Mouse (Mus musculus) embryonic facial prominence, embryonic 15.5 days (tissue): Measurements from ENCODE around the gene Wars. TPM values are rescaled to one million over a fixed set of nuclear protein-coding genes. Genes with fewer than 3 reads are reported as not detected.

ENCODE experiments used
- ATAC-seq: fragments of 200-750 bp; cut with Nextera tagmentation; 2 replicates; pipeline ENCODE4 v1.8.0; 2017; ENCODE audit warnings: low read depth, moderate TSS enrichment; ENCODE audit not compliant: insufficient number of reproducible peaks, low FRiP score, low TSS enrichment
- H3K27ac ChIP-seq: fragments of 300-500 bp; sonication (generic); replicated peaks from 2 replicates; pipeline ENCODE4 v1.5.1; 2015; ENCODE audit warnings: mild to moderate bottlenecking, inconsistent platforms
- H3K27me3 ChIP-seq: fragments of 300-500 bp; sonication (generic); 2 replicates; pipeline ENCODE4 v1.6.1; 2015; ENCODE audit warnings: inconsistent platforms
- H3K36me3 ChIP-seq: fragments of 300-500 bp; sonication (generic); 2 replicates; pipeline ENCODE4 v1.6.1; 2015; ENCODE audit warnings: mild to moderate bottlenecking, inconsistent platforms
- H3K4me1 ChIP-seq: fragments of 300-500 bp; sonication (generic); 2 replicates; pipeline ENCODE4 v1.6.1; 2015; ENCODE audit warnings: inconsistent platforms
- H3K4me2 ChIP-seq: fragments of 300-500 bp; sonication (generic); replicated peaks from 2 replicates; pipeline ENCODE4 v1.6.1; 2015; ENCODE audit warnings: mild to moderate bottlenecking, inconsistent platforms
- H3K4me3 ChIP-seq: fragments of 300-500 bp; sonication (generic); replicated peaks from 2 replicates; pipeline ENCODE4 v1.5.1; 2015; ENCODE audit warnings: mild to moderate bottlenecking, inconsistent platforms
- H3K9ac ChIP-seq: fragments of 300-500 bp; sonication (generic); 2 replicates; pipeline ENCODE4 v1.6.1; 2015; ENCODE audit warnings: inconsistent platforms
- H3K9me3 ChIP-seq: fragments of 300-500 bp; sonication (generic); replicated peaks from 2 replicates; pipeline ENCODE4 v1.6.1; 2016; ENCODE audit warnings: inconsistent platforms
- WGBS: fragments of 180-500 bp; shearing (Covaris S2); methylation state at CpG from one replicate; pipeline ENCODE4 v1.1.7; 2015; 5-methylcytosine and 5-hydroxymethylcytosine counted together
- polyA plus RNA-seq: library from polyadenylated mRNA; unstranded; fragments of >200 nt; fragmentation: Nextera tagmentation; extraction: Ambion mirVana; gene quantifications from 2 replicates; pipeline ENCODE4 v1.2.1, GENCODE M21; 2015

Wars gene
- polyA plus RNA-seq, 1 experiment from 2014 or later = 65.8 TPM

DNA sequence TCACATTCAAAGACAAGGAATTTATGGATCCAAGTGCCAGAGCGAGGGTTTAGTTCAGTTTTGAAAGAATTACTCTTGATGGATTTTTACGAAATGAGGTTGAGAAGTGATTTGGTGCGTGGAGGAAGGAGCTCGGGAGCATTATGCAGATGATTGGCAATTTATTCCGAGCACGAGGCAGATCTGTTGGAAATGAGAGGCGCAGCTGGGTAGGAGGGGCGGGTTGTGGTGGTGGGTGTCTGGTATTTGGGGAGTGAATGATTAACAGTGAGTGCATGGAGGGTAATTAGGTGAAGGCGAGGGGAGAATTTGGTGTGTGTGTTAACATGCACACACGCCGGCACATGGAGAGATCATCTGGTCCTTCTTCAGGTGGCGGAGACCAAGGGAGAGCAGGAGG lies 12.4 kb upstream of the Wars start:
- no peak for ATAC-seq
- no peaks in the 10 kb centered on the region for H3K36me3 ChIP-seq
- peaks cover 19% of the 10 kb centered on the region for H3K27me3 ChIP-seq
- WGBS = 65% methylated on average over 12 of the region's 12 CpGs
- no peak overlapping the region for H3K4me2 ChIP-seq
- no peaks in the 10 kb centered on the region for H3K9me3 ChIP-seq
- H3K4me1 ChIP-seq = peaks cover 52% of the 10 kb centered on the region
- H3K9ac ChIP-seq = no peak overlapping the region
- no peak overlapping the region for H3K27ac ChIP-seq
- H3K4me3 ChIP-seq = no peak overlapping the region

DNA sequence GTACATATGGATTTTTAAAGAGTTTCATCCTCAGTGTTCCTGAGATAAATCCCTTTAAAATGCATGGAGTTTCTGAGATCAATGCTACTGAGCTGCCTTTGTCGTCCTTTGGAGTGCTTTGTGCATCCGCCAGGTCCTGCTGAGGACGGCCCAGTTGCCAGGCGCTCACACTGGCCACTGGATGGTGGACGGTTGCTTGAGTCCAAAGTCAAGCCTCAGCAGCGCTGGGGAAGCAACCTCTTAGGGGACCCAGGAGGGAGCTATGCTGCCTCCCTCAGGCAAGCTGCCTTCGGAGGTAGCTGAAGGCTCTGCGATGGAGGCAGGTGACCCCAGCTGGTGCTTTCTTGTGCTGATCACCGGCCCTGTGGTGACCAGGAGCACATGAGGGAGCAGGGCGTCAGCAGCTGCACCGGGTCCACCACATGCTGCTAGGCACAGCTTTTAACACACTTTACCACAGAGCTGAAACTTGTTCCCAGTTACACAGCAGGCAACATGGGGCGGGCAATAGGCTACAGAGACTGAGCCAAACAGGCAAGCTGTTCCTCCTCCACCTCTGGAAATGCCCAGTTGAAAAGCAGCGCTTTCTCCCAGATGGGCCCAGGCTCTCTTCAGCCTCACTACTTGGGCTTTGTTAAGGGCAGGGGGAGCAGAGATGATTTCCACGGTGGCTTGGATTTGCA lies 11.8 kb upstream of the Wars start:
- no peak overlapping the region for H3K4me2 ChIP-seq
- WGBS = 63% methylated on average over 14 of the region's 14 CpGs
- ATAC-seq = no peak
- no peak overlapping the region for H3K27ac ChIP-seq
- H3K9me3 ChIP-seq = no peaks in the 10 kb centered on the region
- H3K4me3 ChIP-seq = no peak overlapping the region
- H3K4me1 ChIP-seq = peaks cover 46% of the 10 kb centered on the region
- peaks cover 19% of the 10 kb centered on the region for H3K27me3 ChIP-seq
- no peaks in the 10 kb centered on the region for H3K36me3 ChIP-seq
- no peak overlapping the region for H3K9ac ChIP-seq

DNA sequence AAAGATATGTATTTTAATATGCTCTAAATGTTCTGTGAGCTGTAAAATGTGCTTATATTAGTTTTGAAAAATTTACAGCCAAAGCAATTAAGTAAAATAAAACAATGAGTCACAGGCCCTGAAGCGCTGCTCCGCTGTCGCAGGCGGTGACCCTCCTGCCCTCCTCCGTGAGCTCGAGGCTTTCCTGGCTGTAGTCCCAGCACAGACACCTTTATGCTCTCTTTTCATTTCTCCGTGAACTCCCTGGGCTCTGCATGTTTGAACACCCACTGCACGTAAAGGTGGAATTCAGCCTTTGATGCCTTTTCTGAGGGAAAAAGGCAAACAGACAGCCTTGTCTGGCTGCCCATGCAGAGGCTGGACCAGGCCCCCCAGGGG lies 10.3 kb upstream of the Wars start:
- no peak overlapping the region for H3K4me2 ChIP-seq
- H3K36me3 ChIP-seq = no peaks in the 10 kb centered on the region
- no peak for ATAC-seq
- H3K27ac ChIP-seq = 0 out of 2 replicates have a peak overlapping the region, but pooled peaks have one; percentile 6
- peaks cover 33% of the 10 kb centered on the region for H3K4me1 ChIP-seq
- no peak overlapping the region for H3K9ac ChIP-seq
- H3K4me3 ChIP-seq = no peak overlapping the region
- peaks cover 19% of the 10 kb centered on the region for H3K27me3 ChIP-seq
- H3K9me3 ChIP-seq = no peaks in the 10 kb centered on the region
- WGBS = 22% methylated on average over 8 of the region's 8 CpGs

DNA sequence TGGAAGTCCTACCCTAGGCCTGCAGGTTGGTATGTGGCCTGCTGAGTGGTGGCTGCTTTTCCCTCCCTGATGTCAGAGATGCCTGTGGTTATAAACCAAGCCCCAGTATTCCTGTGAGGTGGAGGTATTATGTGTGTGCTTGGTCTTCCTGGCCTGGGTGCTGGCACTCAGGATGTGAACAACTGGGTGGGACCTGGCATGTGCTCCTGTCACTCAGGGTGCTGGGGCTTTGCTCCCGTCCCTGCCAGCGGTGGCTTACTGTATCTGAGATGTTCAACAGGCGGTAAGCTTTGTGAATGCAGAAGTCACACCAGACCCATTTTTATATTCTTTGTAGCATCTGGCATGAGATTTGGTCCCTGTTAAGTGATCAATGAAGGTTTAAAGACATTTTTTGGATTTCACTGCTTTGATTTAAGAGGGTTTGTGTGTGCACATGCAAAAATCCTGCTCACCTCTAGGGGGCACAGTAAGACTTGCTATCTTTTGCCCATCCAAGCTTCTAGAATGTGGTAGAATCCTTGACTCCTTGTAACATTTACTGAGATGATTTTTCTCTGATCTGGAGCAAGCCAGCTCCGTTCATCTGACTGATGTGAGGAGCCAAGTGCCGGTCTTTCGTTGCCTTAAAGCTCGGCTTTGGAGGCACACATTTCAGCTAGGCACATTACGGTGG lies 9.8 kb upstream of the Wars start:
- Histone ChIP-seq H3K9me3 (no peaks in the 10 kb centered on the region), H3K4me2 (no peak overlapping the region), H3K27me3 (peaks cover 19% of the 10 kb centered on the region), H3K9ac (no peak overlapping the region), H3K27ac (0 out of 2 replicates have a peak overlapping the region, but pooled peaks have one; percentile 6), H3K4me3 (no peak overlapping the region), H3K36me3 (no peaks in the 10 kb centered on the region), H3K4me1 (peaks cover 29% of the 10 kb centered on the region)
- 48% methylated on average over 8 of the region's 8 CpGs for WGBS
- no peak for ATAC-seq

DNA sequence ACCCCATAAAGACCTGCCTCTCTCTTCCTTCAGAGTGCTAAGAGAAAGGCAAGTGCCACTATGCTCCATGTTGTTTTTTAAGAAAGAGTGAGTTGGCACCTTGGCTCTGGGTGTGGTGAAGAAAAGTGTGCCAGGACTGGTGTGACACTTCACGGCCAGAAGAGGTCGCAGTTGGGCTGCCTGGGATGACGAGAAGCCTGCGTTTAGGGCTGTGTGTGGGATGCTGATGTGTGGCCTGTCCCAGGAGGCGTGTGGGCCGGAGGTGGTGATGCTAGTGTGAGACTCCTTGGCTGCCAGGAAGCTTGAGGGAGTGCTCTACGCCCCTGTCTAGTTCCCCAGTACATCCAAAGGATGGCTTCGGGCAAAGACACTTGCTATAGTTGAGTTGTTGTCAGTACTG lies 9.0 kb upstream of the Wars start:
- Histone ChIP-seq H3K27ac (no peak overlapping the region), H3K9me3 (no peaks in the 10 kb centered on the region), H3K4me1 (peaks cover 23% of the 10 kb centered on the region), H3K4me3 (no peak overlapping the region), H3K9ac (no peak overlapping the region), H3K4me2 (no peak overlapping the region), H3K27me3 (peaks cover 19% of the 10 kb centered on the region), H3K36me3 (no peaks in the 10 kb centered on the region)
- WGBS = 15% methylated on average over 8 of the region's 8 CpGs
- ATAC-seq = no peak

DNA sequence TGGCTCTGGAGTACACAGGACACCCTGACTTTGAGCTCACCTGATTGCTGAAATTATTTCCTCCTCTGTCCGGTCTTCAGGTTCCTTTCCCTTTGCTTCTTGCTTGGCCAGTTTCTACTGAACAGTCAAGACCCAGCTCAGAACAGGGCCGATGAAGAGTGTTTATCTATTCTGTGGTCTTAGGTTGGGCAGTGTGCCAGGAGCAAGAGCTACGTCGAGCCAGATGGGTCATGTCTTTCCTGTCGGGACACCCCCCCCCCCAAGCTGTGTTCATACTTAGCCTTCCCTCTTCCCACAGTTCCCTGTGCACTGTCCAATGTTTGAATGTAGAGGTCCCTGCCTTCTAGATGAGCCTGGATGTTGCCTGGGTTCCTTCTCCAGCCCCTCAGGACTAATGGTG lies 7.4 kb upstream of the Wars start:
- whole genome bisulfite sequencing = 49% methylated on average over 5 of the region's 5 CpGs

DNA sequence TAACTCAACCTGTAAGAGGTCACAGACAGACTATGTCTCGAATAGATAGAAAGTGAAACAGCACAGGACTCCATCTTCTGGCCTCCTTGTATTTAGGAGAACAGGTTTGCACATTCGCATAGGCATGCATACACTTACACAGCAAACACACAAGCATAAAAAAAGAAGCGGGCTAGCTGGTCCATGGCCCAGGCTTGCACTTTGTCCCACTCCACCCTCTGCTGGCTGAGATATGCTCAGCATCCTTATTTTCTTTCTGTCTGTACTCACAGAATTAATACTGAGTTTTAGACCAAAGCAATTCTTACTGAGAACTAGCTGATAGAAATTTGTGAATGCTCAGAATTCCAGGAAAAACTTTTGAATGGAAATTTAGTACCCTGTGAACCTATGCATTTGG lies 2.0 kb upstream of the Wars start:
- no peaks in the 10 kb centered on the region for H3K9me3 ChIP-seq
- no peaks in the 10 kb centered on the region for H3K27me3 ChIP-seq
- H3K36me3 ChIP-seq = no peaks in the 10 kb centered on the region
- H3K4me3 ChIP-seq = no peak overlapping the region
- ATAC-seq = no peak
- H3K9ac ChIP-seq = no peak overlapping the region
- no peak overlapping the region for H3K27ac ChIP-seq
- H3K4me2 ChIP-seq = no peak overlapping the region
- H3K4me1 ChIP-seq = peaks cover 21% of the 10 kb centered on the region
- WGBS = 69% methylated on average over 3 of the region's 3 CpGs

More for the DNA sequence above, 7.4 kb upstream of the Wars start:
- H3K9me3 ChIP-seq = no peaks in the 10 kb centered on the region
- peaks cover 23% of the 10 kb centered on the region for H3K4me1 ChIP-seq
- ATAC-seq = no peak
- H3K27me3 ChIP-seq = peaks cover 10% of the 10 kb centered on the region
- H3K4me2 ChIP-seq = no peak overlapping the region
- H3K9ac ChIP-seq = no peak overlapping the region
- H3K36me3 ChIP-seq = no peaks in the 10 kb centered on the region
- H3K4me3 ChIP-seq = no peak overlapping the region
- no peak overlapping the region for H3K27ac ChIP-seq

DNA sequence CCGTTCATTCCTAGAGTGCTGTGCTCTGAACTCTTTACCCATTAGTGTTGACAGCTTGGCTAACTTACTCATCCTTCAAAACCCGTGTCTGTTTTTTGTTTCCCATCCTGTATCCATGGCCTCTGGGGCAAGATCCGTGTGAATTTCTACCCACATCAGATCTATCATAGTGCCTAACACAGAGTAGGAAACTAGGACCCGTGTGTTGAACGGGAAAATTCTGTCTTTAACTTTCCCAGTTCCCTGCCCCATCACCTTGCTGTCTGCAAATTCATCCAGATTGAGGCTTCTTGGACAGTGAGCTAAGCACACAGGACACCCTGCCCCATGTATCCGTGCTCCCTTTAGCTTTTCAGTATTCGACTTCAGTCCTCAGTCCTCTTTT lies 450 bp upstream of the Wars start:
- no peak overlapping the region for H3K27ac ChIP-seq
- under 1% methylated on average over 7 of the region's 7 CpGs for WGBS

DNA sequence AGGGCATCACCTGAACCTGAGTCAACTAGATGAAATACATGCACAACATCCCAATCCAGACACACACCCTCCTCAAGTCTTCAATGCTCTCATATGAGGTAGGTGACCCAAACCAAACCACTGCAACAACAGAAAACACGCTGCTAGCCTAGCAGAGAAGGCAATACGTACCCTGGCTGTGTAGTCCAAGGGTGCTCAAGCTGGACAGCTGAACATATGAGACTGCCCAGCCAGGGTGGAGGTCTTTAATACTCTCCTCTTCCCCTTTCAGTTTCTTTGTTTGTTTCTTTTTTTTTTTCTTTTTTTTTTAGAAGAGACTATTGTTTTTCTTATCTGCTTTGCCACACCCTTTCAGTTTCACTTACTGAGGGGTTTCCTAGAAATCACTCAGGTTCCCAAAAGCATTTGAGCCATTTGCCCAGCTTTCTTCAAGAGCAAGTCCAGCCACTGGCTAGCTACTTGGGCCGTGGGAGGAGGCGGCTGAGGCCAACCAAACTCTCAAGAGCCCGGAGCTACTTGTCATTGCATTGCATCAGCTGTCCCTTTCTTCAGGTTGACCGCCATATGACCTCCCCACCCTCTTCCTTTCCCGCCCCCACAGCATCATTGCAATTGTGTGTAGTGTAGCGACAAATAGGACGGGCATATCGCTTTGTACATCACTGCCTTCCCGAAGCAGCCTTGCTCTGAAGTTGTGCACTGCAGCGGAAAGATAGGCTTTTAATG lies 822 bp downstream of the Wars start, which contains the start of gene Wdr25:
Gene Wdr25, plus strand, starts transcription at position 643 of the 726 bp plus-strand sequence.
- peak within 1 kb of the TSS; percentile 87 for H3K4me3 ChIP-seq
- no peak for ATAC-seq
- no peaks in the 10 kb centered on the region for H3K27me3 ChIP-seq
- H3K9me3 ChIP-seq = no peaks in the 10 kb centered on the region
- peak within 1 kb of the TSS; percentile 69 for H3K9ac ChIP-seq
- 23% methylated on average over 12 of the region's 12 CpGs for WGBS
- peaks cover 15% of the 10 kb centered on the region for H3K36me3 ChIP-seq
- H3K27ac ChIP-seq = no peak within 1 kb of the TSS
- peaks cover 21% of the 10 kb centered on the region for H3K4me1 ChIP-seq
- peak within 1 kb of the TSS; percentile 76 for H3K4me2 ChIP-seq

More for the DNA sequence above, 450 bp upstream of the Wars start:
- Histone ChIP-seq H3K4me1 (peaks cover 21% of the 10 kb centered on the region), H3K9ac (peak overlapping the region; percentile 69), H3K9me3 (no peaks in the 10 kb centered on the region), H3K36me3 (peaks cover 8% of the 10 kb centered on the region; the same call in 1 of the 2 replicates), H3K27me3 (no peaks in the 10 kb centered on the region), H3K4me3 (peak overlapping the region; percentile 87), H3K4me2 (peak overlapping the region; percentile 76)
- peak; percentile 13; the same call in 1 of the 2 replicates for ATAC-seq

DNA sequence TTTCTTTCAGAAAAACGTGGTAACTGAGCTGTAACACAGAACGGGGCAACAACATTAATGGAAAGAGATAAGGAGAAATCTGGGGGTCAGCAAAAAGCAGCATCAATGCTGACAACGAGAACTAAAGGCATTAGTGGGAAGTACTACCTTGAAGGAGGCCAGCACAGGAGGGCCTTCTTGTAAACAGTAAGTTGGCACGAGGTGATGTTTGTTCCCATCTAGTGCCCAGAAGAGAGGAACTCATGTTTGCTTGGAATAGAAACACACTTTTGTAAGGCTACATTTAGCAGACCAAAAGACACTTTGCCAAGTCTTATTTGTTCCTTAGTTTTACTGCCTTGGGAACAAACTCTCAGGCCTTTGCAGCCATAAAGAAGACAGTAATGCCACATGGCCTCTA lies 5.3 kb downstream of the Wars start:
- Histone ChIP-seq H3K27ac (no peak overlapping the region), H3K9me3 (no peaks in the 10 kb centered on the region), H3K36me3 (peaks cover 55% of the 10 kb centered on the region), H3K4me2 (no peak overlapping the region), H3K27me3 (no peaks in the 10 kb centered on the region), H3K4me3 (no peak overlapping the region), H3K9ac (no peak overlapping the region), H3K4me1 (peaks cover 11% of the 10 kb centered on the region)
- 66% methylated on average over 4 of the region's 4 CpGs for WGBS
- ATAC-seq = no peak

DNA sequence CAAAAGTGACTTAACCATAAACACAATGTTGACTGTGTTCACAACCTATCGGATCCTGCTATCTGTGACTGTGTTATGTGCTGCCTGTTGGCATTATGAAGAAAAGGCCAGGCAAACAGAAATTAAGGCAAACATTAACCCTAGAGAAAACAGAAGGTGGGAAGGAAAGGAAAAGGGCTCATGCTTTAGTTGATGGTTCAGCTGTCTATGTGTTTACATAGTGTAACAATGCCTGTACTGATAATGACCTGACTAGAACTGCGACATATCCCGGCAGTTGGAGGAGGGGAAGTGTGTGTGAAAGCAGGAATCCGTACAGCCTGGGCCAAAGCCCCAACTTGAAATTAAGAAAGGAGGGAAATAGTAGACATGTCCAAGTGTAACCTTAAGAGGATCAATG lies 6.9 kb downstream of the Wars start:
- Histone ChIP-seq H3K9me3 (no peaks in the 10 kb centered on the region), H3K36me3 (peaks cover 70% of the 10 kb centered on the region)
- ATAC-seq = no peak

More for the DNA sequence above, 6.9 kb downstream of the Wars start:
- WGBS = 91% methylated on average over 4 of the region's 4 CpGs
- no peaks in the 10 kb centered on the region for H3K27me3 ChIP-seq
- no peak overlapping the region for H3K4me2 ChIP-seq
- H3K27ac ChIP-seq = no peak overlapping the region
- H3K4me3 ChIP-seq = no peak overlapping the region
- no peaks in the 10 kb centered on the region for H3K4me1 ChIP-seq
- H3K9ac ChIP-seq = no peak overlapping the region
